Mouse (Mus musculus) liver, embryonic 14.5 days (tissue): ENCODE measurements around the gene Met.

Experiments
- CTCF ChIP-seq: IDR thresholded peaks from 2 replicates; pipeline ENCODE4 v1.5.1; 2016; ENCODE audit warnings: antibody characterized with exemption, low read depth, control low read depth
- EP300 ChIP-seq: IDR thresholded peaks from 2 replicates; pipeline ENCODE4 v1.6.1; 2016; ENCODE audit warnings: antibody characterized with exemption, low read depth

GRCm38 (mm10) chr6:17611352-17612010, 147.9 kb downstream of the Met start:
- TF ChIP-seq CTCF (no peak), EP300 (no peak)
